Mouse (Mus musculus): ENCODE measurements around the gene Dll3. TPM values are rescaled to one million over a fixed set of nuclear protein-coding genes. Genes with fewer than 3 reads are reported as not detected.
A peak's percentile ranks its signal among the peaks of the same experiment; 100 is the strongest.

Dll3 gene
- total RNA-seq, 2 experiments from 2014 or later = not detected

- DNase-seq = no peak
Observed at GRCm38 (mm10) chr7:28309737-28310136, 7.7 kb upstream of the Dll3 start.

GRCm38 (mm10) chr7:28306216-28306615 lies 4.2 kb upstream of the Dll3 start:
- no peak for DNase-seq

GRCm38 (mm10) chr7:28305641-28306040 lies 3.6 kb upstream of the Dll3 start:
- no peak for DNase-seq

- no peak for DNase-seq
Observed at GRCm38 (mm10) chr7:28298837-28299625, 3.0 kb downstream of the Dll3 start.

GRCm38 (mm10) chr7:28294481-28294880 lies 7.6 kb downstream of the Dll3 start:
- DNase-seq = no peak

- DNase-seq = no peak
Observed at GRCm38 (mm10) chr7:28290638-28291590, 11.1 kb downstream of the Dll3 start, which contains the start of gene Selenov. Selenov (minus strand) TSS chr7:28291186.

- no peak for DNase-seq
Observed at GRCm38 (mm10) chr7:28290165-28290564, 11.9 kb downstream of the Dll3 start.

GRCm38 (mm10) chr7:28280630-28281029 lies 21.4 kb downstream of the Dll3 start:
- no peak for DNase-seq

- DNase-seq = no peak
Observed at GRCm38 (mm10) chr7:28278279-28278652, 23.8 kb downstream of the Dll3 start.

- peak; percentile 90 for DNase-seq
Observed at GRCm38 (mm10) chr7:28277615-28278278, 24.3 kb downstream of the Dll3 start, which contains the start of gene Eid2b. Eid2b (plus strand) TSS chr7:28277739.

GRCm38 (mm10) chr7:28277237-28277614 lies 24.8 kb downstream of the Dll3 start:
- no peak for DNase-seq

GRCm38 (mm10) chr7:28271761-28272160 lies 30.3 kb downstream of the Dll3 start:
- DNase-seq = no peak

GRCm38 (mm10) chr7:28269355-28269754 lies 32.7 kb downstream of the Dll3 start:
- no peak for DNase-seq

GRCm38 (mm10) chr7:28268576-28268975 lies 33.5 kb downstream of the Dll3 start:
- no peak for DNase-seq

GRCm38 (mm10) chr7:28268042-28268531 lies 34.0 kb downstream of the Dll3 start:
- DNase-seq = peak; percentile 30

GRCm38 (mm10) chr7:28267129-28268041 lies 34.7 kb downstream of the Dll3 start, which contains the start of gene Eid2:
Eid2 (plus strand) TSS chr7:28267881.
- peak; percentile 57 for DNase-seq

- DNase-seq = no peak
Observed at GRCm38 (mm10) chr7:28265391-28265790, 36.6 kb downstream of the Dll3 start.

- peak; percentile 23 for DNase-seq
Observed at GRCm38 (mm10) chr7:28263786-28264185, 38.3 kb downstream of the Dll3 start.

GRCm38 (mm10) chr7:28262861-28263260 lies 39.2 kb downstream of the Dll3 start:
- no peak for DNase-seq

- no peak for DNase-seq
Observed at GRCm38 (mm10) chr7:28255476-28255875, 46.6 kb downstream of the Dll3 start.

- no peak for DNase-seq
Observed at GRCm38 (mm10) chr7:28254591-28254990, 47.4 kb downstream of the Dll3 start.

Measured in gastrocnemius, postnatal 25 days (tissue).